Mouse (Mus musculus) left cerebral cortex, postnatal 14 days (tissue): ENCODE data around the gene Gm17657. TPM values are rescaled to one million over a fixed set of nuclear protein-coding genes. Genes with fewer than 3 reads are reported as not detected.

Experiments used
- DNase-seq, 2 experiments: peaks; one replicate each; pipeline ENCODE4 v3.0.0; 2021 to 2022; ENCODE audit warnings: low spot score in 2 of 2, mixed read lengths in 1 of 2
- intact Hi-C: fragments of 180-260 bp; cut with DNase I; formaldehyde crosslinking; loops from one replicate; pipeline ENCODE4 v1.15.1; 2025
- total RNA-seq, 2 experiments: library from RNA; stranded (reverse); gene quantifications; 2 replicates each; pipeline ENCODE4 v1.2.3; 2021

The Gm17657 gene
- total RNA-seq, 2 experiments from 2014 or later: not detected

- intact Hi-C loops: loop anchor here (2.0 to 5.0 kb wide), 2 partner anchors 54 to 95 kb away; no protein-coding TSS in a partner anchor
- DNase-seq: no peak
Observed at GRCm38 (mm10) chr17:29491591-29492268, 57.7 kb downstream of the Gm17657 start.

GRCm38 (mm10) chr17:29490713-29491581 lies 58.5 kb downstream of the Gm17657 start, which contains the start of gene Pim1:
TSS of gene Pim1 (plus strand) at chr17:29490753.
- DNase-seq: peak; percentile 27 to 43
- intact Hi-C loops: loop anchor here (5.0 kb wide), 1 partner anchor 54 kb away; no protein-coding TSS in a partner anchor

DNA sequence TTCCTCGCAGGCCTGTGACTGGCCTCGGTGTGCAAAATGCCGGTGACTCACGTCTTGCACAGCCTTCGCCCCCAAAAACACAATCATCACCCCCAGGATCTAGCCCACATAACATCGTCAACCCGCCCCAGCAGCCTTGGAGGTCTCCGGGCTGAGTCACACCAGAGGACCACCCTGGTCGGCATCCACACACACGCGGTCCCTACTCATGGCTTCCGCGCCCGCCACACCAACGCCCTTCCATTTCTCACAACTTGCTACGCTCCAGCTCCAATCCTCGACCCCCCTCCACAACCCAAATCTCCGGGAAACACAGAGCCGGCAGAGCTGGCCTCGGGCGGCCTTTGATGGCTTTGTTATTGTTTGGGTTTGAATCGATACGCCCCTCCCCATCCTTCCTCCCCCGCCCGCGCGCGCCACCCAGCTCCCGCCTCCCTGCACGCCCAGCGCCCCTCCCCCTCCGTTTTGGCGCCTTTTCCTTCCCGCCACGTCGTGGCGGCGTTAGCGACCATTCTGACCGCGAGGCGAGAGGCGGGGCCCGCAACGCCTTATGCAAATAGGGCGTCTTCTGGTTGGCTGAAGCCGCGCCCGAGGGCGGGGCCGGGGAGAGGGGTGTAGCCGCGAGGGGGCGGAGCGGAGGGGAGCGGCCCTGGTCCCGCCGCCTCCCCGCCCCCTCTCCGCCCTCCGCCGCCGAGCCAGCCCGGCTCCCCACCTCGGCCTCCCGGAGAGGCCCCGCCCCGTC lies 59.3 kb downstream of the Gm17657 start:
- intact Hi-C loops: loop anchor here (5.0 kb wide), 1 partner anchor 53 kb away; no protein-coding TSS in a partner anchor
- peak; percentile 94 to 95 for DNase-seq

- DNase-seq: no peak
- intact Hi-C loops: no loop called here
Observed at GRCm38 (mm10) chr17:29488978-29489970, 60.2 kb downstream of the Gm17657 start.

- no peak for DNase-seq
- intact Hi-C loops: no loop called here
Observed at GRCm38 (mm10) chr17:29488257-29488977, 61.0 kb downstream of the Gm17657 start.

GRCm38 (mm10) chr17:29485336-29486233 lies 63.9 kb downstream of the Gm17657 start:
- intact Hi-C loops: no loop called here
- DNase-seq: no peak

GRCm38 (mm10) chr17:29484431-29484830 lies 65.0 kb downstream of the Gm17657 start:
- DNase-seq: no peak
- intact Hi-C loops: no loop called here

DNA sequence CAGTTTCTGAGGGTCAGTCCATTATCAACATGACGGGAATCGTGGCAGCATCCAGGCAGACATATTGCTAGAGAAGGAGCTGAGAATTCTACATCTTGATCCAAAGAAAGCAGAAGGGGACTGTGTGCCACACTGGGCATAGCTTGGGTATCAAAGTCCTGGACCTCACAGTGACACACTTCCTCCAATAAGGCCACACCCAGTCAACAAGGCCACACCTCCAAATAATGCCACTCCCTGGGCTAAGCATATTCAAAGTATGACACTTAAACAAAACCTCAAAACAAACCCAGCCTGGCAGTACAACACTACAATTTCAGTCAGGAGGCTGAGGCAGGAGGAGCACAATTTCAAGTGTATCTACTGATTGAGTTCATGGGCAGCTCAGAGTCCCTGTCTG lies 66.2 kb downstream of the Gm17657 start:
- intact Hi-C loops: no loop called here
- DNase-seq: no peak

GRCm38 (mm10) chr17:29482632-29483031 lies 66.8 kb downstream of the Gm17657 start:
- intact Hi-C loops: no loop called here

DNA sequence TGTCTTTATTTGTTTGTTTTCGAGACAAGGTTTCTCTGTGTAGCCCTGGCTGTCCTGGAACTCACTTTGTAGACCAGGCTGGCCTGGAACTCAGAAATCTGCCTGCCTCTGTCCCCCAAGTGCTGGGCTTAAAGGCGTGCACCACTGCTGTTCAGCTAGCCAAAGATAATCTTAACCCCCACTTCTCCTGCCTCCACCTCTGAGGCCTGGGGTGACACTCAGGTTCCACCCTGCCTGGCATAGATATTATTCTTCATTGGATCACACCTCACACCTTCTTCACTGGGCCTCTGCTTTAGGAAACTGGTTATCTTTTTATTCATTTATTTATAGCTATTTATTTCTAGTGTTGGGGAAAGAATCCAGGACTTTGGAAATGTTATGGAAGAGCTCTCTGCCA lies 69.2 kb downstream of the Gm17657 start:
- intact Hi-C loops: no loop called here
- DNase-seq: no peak

More at GRCm38 (mm10) chr17:29482632-29483031, 66.8 kb downstream of the Gm17657 start:
- DNase-seq: no peak

- intact Hi-C loops: no loop called here
- no peak for DNase-seq
Observed at GRCm38 (mm10) chr17:29478271-29478670, 71.2 kb downstream of the Gm17657 start.

DNA sequence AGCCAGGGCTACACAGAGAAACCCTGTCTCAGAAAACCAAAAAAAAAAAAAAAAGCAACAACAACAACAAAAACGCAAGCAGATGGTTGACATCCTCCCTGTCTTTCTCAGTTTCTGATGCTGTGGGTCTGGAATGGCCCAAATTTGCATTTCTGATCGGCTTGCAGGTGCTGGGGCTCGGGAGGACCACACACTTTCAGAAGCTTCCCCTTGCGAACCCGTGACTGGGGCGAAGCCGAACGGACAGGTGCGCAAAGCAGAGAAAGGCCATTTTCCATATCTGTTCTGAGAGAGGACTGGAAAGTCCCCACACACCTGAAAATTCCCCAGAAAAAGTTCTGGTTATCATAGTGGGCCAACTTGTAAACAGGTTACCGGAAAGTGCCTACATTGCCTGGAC lies 72.1 kb downstream of the Gm17657 start:
- intact Hi-C loops: no loop called here
- no peak for DNase-seq

DNA sequence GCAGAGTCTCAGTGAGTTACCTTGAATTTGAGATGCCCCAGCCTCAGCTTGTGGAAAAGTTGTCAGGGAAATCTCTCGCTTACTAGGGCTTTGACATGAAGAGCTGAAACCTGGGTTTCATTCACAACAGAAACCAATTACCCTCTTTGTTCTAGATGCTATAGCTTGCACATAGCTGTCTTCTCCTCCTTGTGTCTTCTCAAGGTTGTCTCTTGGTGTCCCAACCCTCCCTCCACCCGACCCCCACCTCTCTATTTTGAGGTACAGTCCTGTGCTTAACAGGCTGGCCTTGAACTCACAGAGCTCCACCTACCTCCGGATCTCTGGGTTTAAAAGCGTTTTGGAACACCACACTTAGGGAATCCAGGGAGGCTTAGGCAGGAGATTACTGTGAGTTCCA lies 73.0 kb downstream of the Gm17657 start:
- intact Hi-C loops: no loop called here
- no peak for DNase-seq

- DNase-seq: no peak
- intact Hi-C loops: no loop called here
Observed at GRCm38 (mm10) chr17:29475142-29475541, 74.3 kb downstream of the Gm17657 start.

DNA sequence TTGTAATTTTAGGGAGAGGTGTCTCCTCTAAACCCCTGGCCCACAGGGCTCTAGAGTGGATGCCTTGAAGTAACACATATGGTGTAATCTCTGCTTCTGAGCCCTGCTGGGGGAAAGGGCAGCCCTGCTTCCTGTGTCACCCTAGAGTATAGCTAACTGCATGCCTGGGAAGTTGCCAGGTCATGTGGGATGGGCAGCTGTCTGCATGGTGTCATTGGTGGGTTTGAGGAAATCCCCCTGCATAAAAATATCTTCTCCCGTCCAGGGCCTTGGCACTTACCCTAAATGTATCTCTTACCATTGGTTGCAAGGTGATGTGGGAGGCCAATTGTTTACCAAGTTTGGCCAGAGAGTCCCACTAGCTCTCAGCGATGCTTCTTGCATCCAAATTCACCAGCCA lies 75.4 kb downstream of the Gm17657 start:
- intact Hi-C loops: no loop called here

GRCm38 (mm10) chr17:29473466-29473865 lies 76.0 kb downstream of the Gm17657 start:
- intact Hi-C loops: no loop called here
- no peak for DNase-seq

More for the DNA sequence above, 75.4 kb downstream of the Gm17657 start:
- no peak for DNase-seq
